In the genomic region with DNA sequence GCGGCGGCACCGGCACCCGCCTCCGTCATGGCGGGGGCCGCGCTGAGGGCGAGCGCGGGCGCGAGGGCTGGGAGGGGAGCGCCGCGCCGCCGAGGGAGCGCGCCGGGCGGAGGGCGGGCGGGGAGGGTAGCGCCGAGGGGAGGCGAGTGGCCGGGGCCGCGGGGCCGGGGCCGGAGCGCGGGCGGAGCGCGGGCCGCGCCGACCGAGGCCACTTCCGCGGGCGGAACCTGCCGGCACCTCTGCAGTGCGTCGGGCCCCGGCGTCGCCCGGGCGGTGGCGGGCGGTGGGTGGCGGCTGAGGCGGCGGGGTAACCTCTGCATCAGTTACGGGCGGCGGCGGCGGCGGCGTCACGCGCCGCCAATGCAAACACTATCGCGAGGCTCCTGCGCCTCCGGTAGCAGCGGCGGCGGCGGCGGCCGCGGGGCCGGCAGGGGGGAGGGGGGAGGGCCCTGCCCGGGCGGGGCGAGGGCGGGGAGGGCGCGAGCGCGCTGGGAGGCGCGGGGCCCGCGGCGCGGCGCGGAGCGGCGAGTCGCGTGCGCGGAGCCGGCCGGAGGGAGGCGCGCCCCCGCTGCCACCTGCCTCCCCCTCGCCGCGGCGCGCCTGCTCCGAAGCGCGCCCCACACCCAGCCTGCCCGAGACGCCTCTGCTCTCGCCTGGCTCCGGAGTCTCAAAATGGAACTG, we compare ENCODE assay signal across 8 mouse cellular contexts. TPM values are rescaled to one million over a fixed set of nuclear protein-coding genes. Genes with fewer than 3 reads are reported as not detected.
DNase-seq lines count a peak whose midpoint lies in the region; ATAC-seq and TF ChIP-seq lines count a peak whose summit lies in the region.

Gene Tlk1 (minus strand): TSS at position 358 of the 681 bp plus-strand sequence.

- no peaks in the 10 kb centered on the region for H3K9me3 ChIP-seq in hindbrain, embryonic 14.5 days (ENCODE audit: control insufficient read depth, low read length)

- under 1% methylated on average over 75 of the region's 118 CpGs for WGBS in hindbrain, embryonic 14.5 days

- peak; percentile 75 for DNase-seq in R1 (ENCODE audit: low read depth, low spot score)
- peak; percentile 69 for DNase-seq in cerebellum, adult 9-11 months
- DNase-seq in frontal cortex, postnatal 36 days (ENCODE audit: low spot score in 2 of 2) = peak; percentile 42
- DNase-seq in hindbrain, embryonic 14.5 days (ENCODE audit: low spot score) = peak; percentile 85
- DNase-seq in left cerebral cortex, adult 2 months (ENCODE audit: extremely low spot score in 1 of 2, low spot score in 2 of 2) = peak; percentile 66 to 76
- peak; percentile 45 to 51 for DNase-seq in right cerebral cortex, adult 2 months (ENCODE audit: low spot score in 2 of 2)
- peak; percentile 79 for DNase-seq in urinary bladder, postnatal 14 days (ENCODE audit: low spot score)

- intact Hi-C loops in left cerebral cortex, adult 2 months (cut with DNase I) = loop anchor here (2.0 to 5.0 kb wide), 3 partner anchors 27 to 213 kb away; no protein-coding TSS in a partner anchor

- no peaks in the 10 kb centered on the region for H3K27me3 ChIP-seq in hindbrain, embryonic 14.5 days (ENCODE audit: control insufficient read depth, insufficient read depth, low read length)

- no peaks in the 10 kb centered on the region for H3K36me3 ChIP-seq in hindbrain, embryonic 14.5 days (replicated peaks; ENCODE audit: control insufficient read depth, insufficient read depth)

- H3K4me1 ChIP-seq in hindbrain, embryonic 14.5 days (replicated peaks; ENCODE audit: control insufficient read depth, insufficient read depth, low read length) = peaks cover 17% of the 10 kb centered on the region

- no peak for TF ChIP-seq CTCF in left cerebral cortex, adult 2 months (IDR thresholded peaks at IDR 0.05)

- peak within 1 kb of the TSS; percentile 93 for H3K4me3 ChIP-seq in hindbrain, embryonic 14.5 days (replicated peaks; ENCODE audit: low read length)
- H3K4me3 ChIP-seq in left cerebral cortex, adult 2 months = peak within 1 kb of the TSS; percentile 76

- peak within 1 kb of the TSS; percentile 93 for H3K9ac ChIP-seq in hindbrain, embryonic 14.5 days

- H3K27ac ChIP-seq in hindbrain, embryonic 14.5 days = peak within 1 kb of the TSS; percentile 100
- peak within 1 kb of the TSS; percentile 87 for H3K27ac ChIP-seq in left cerebral cortex, adult 2 months

- H3K4me2 ChIP-seq in hindbrain, embryonic 14.5 days (replicated peaks) = peak within 1 kb of the TSS; percentile 73

- peak; percentile 90 for ATAC-seq in hindbrain, embryonic 14.5 days (ENCODE audit: low FRiP score)
- ATAC-seq in megakaryocyte, adult 5-6 weeks (ENCODE audit: poor library complexity, severe bottlenecking) = peak; percentile 86

RNA-seq across cellular contexts. Expression of gene Tlk1, which starts in this region (rescaled TPM):
- 28.1 and 29.9 TPM in 2 replicates for polyA plus RNA-seq in hindbrain, embryonic 14.5 days (2014; fragmentation: Nextera tagmentation; extraction: Ambion mirVana)
- 10 to 100 TPM; 81.1 to 83.4 TPM for total RNA-seq in left cerebral cortex, adult 2 months (2021)
- 69.5 and 73.3 TPM in 2 replicates for total RNA-seq in megakaryocyte, adult 5-6 weeks (2015)
- 43.1 and 61.4 TPM in 2 replicates for total RNA-seq in megakaryocyte, adult 5-6 weeks (2017)

Comparison
In these comparisons a context has a peak if more than half of its experiments do, and no peak if none do; other contexts are left out.
1. Peak in every context shown above with its lines: DNase-seq, ATAC-seq, H3K4me3 ChIP-seq and H3K27ac ChIP-seq.